Mouse (Mus musculus): Measurements from ENCODE around the gene Ppm1g. TPM values are rescaled to one million over a fixed set of nuclear protein-coding genes. Genes with fewer than 3 reads are reported as not detected.

Gene Ppm1g
- total and polyA plus RNA-seq, 3 experiments: 96.9 to 366 (median 182) TPM

- Histone ChIP-seq H3K4me1 (ENCODE audit: control insufficient read depth in 1 of 2, insufficient read depth in 2 of 2) (peaks cover 0 to 11% of the 10 kb centered on the region in 2 experiments; a peak in 1 of 4 replicates), H3K79me2 (replicated peaks; ENCODE audit: control insufficient read depth, extremely low read depth, insufficient read depth, poor library complexity, severe bottlenecking) (no peaks in the 10 kb centered on the region), H3K4me2 (ENCODE audit: insufficient read depth, low read depth, poor library complexity, severe bottlenecking) (no peak overlapping the region), H3K36me3 (replicated peaks in 1 of 2; ENCODE audit: control insufficient read depth in 1 of 2, insufficient read depth in 1 of 2, low read length in 1 of 2) (peaks cover 44 to 86% of the 10 kb centered on the region in 2 experiments), H3K27ac (ENCODE audit: insufficient read depth, low read depth) (no peak overlapping the region), H3K27me3 (replicated peaks) (no peaks in the 10 kb centered on the region), H3K9ac (ENCODE audit: insufficient read depth, low read depth) (no peak overlapping the region), H3K4me3 (replicated peaks in 1 of 3; ENCODE audit: low read depth in 2 of 3, low read length in 2 of 3, poor library complexity in 1 of 3) (no peak overlapping the region), H3K9me3 (replicated peaks; ENCODE audit: low read length) (no peaks in the 10 kb centered on the region)
- TF ChIP-seq CTCF (conservative IDR thresholded peaks at IDR 0.05 in 1 of 2, IDR thresholded peaks at IDR 0.05 in 1 of 2; ENCODE audit: low read depth in 2 of 2, low read length in 2 of 2) (no peak), MAZ (IDR thresholded peaks at IDR 0.05; ENCODE audit: low read depth, low read length) (no peak), NRF1 (IDR thresholded peaks at IDR 0.05; ENCODE audit: low read depth, low read length) (no peak), MXI1 (IDR thresholded peaks at IDR 0.05; ENCODE audit: low read depth, low read length) (no peak), JUND (conservative IDR thresholded peaks at IDR 0.05; ENCODE audit: low read depth, low read length) (no peak), EP300 (IDR thresholded peaks at IDR 0.05; ENCODE audit: low read length) (no peak), GABPA (IDR thresholded peaks at IDR 0.05; ENCODE audit: insufficient replicate concordance, low read depth, low read length) (no peak), ZC3H11A (IDR thresholded peaks at IDR 0.05; ENCODE audit: low read depth, low read length) (no peak), CHD1 (IDR thresholded peaks at IDR 0.05; ENCODE audit: low read depth, low read length) (no peak), RCOR1 (conservative IDR thresholded peaks at IDR 0.05; ENCODE audit: low read depth, low read length) (no peak), IRF4 (IDR thresholded peaks at IDR 0.05; ENCODE audit: low read depth, low read length) (no peak)
- DNase-seq (ENCODE audit: extremely low read depth): no peak
- in situ Hi-C loops (cut with MboI; ENCODE audit: low pct_ligation_motif_present, low pct_unique_long_range_greater_than_20kb, low sequenced_read_pairs) (no loop called here), dilution Hi-C loops (cut with MboI; ENCODE audit: extremely low pct_ligation_motif_present, extremely low pct_unique_long_range_greater_than_20kb, low sequenced_read_pairs) (no loop called here)
These were observed 35.5 kb upstream of the Ppm1g start for GRCm38 (mm10) chr5:31255971-31256370.

- peaks cover 47 to 86% of the 10 kb centered on the region in 2 experiments for H3K36me3 ChIP-seq (replicated peaks in 1 of 2; ENCODE audit: control insufficient read depth in 1 of 2, insufficient read depth in 1 of 2, low read length in 1 of 2)
These were observed 34.9 kb upstream of the Ppm1g start for GRCm38 (mm10) chr5:31255381-31255780.

More at GRCm38 (mm10) chr5:31255381-31255780, 34.9 kb upstream of the Ppm1g start:
- Histone ChIP-seq H3K4me3 (replicated peaks in 1 of 3; ENCODE audit: low read depth in 2 of 3, low read length in 2 of 3, poor library complexity in 1 of 3) (no peak overlapping the region), H3K27ac (ENCODE audit: insufficient read depth, low read depth) (no peak overlapping the region), H3K9ac (ENCODE audit: insufficient read depth, low read depth) (no peak overlapping the region), H3K79me2 (replicated peaks; ENCODE audit: control insufficient read depth, extremely low read depth, insufficient read depth, poor library complexity, severe bottlenecking) (no peaks in the 10 kb centered on the region), H3K4me1 (ENCODE audit: control insufficient read depth in 1 of 2, insufficient read depth in 2 of 2) (peaks cover 0 to 11% of the 10 kb centered on the region in 2 experiments; a peak in 1 of 4 replicates), H3K4me2 (ENCODE audit: insufficient read depth, low read depth, poor library complexity, severe bottlenecking) (no peak overlapping the region), H3K27me3 (replicated peaks) (no peaks in the 10 kb centered on the region), H3K9me3 (replicated peaks; ENCODE audit: low read length) (no peaks in the 10 kb centered on the region)
- TF ChIP-seq TBP (conservative IDR thresholded peaks at IDR 0.05; ENCODE audit: low read depth, low read length) (no peak), ZKSCAN1 (IDR thresholded peaks at IDR 0.05; ENCODE audit: borderline replicate concordance, low read depth, low read length) (no peak), PAX5 (IDR thresholded peaks at IDR 0.05; ENCODE audit: low read length) (no peak), JUND (conservative IDR thresholded peaks at IDR 0.05; ENCODE audit: low read depth, low read length) (no peak), ETS1 (conservative IDR thresholded peaks at IDR 0.05; ENCODE audit: low read depth, low read length) (no peak), TCF12 (IDR thresholded peaks at IDR 0.05; ENCODE audit: low read depth, low read length) (no peak), RAD21 (IDR thresholded peaks at IDR 0.05; ENCODE audit: low read depth, low read length) (no peak), JUN (IDR thresholded peaks at IDR 0.05; ENCODE audit: insufficient read depth, low read depth, low read length) (no peak), RCOR1 (conservative IDR thresholded peaks at IDR 0.05; ENCODE audit: low read depth, low read length) (no peak), KAT2A (IDR thresholded peaks at IDR 0.05; ENCODE audit: insufficient replicate concordance, low read length) (no peak), HCFC1 (IDR thresholded peaks at IDR 0.05; ENCODE audit: low read depth, low read length) (no peak), ELF1 (IDR thresholded peaks at IDR 0.05; ENCODE audit: low read depth, low read length) (no peak), CHD1 (IDR thresholded peaks at IDR 0.05; ENCODE audit: low read depth, low read length) (no peak), POLR2A (IDR thresholded peaks at IDR 0.05; ENCODE audit: low read depth, low read length) (no peak)
- no peak for DNase-seq (ENCODE audit: extremely low read depth)
- in situ Hi-C loops (cut with MboI; ENCODE audit: low pct_ligation_motif_present, low pct_unique_long_range_greater_than_20kb, low sequenced_read_pairs) (no loop called here), dilution Hi-C loops (cut with MboI; ENCODE audit: extremely low pct_ligation_motif_present, extremely low pct_unique_long_range_greater_than_20kb, low sequenced_read_pairs) (no loop called here)

All from CH12.LX (cell line).